Mouse (Mus musculus) left cerebral cortex, adult 9 months (tissue): ENCODE measurements at regions not wholly inside any gene's neighbourhood (a gene's known extent, or its start where the extent isn't known, plus 50 kb on each side); places are given as distances from the start of the nearest gene placed in this dataset.

ENCODE experiments used
- DNase-seq, 2 experiments: peaks; one replicate each; pipeline ENCODE4 v3.0.0; 2022; ENCODE audit warnings: low spot score in 2 of 2

DNA sequence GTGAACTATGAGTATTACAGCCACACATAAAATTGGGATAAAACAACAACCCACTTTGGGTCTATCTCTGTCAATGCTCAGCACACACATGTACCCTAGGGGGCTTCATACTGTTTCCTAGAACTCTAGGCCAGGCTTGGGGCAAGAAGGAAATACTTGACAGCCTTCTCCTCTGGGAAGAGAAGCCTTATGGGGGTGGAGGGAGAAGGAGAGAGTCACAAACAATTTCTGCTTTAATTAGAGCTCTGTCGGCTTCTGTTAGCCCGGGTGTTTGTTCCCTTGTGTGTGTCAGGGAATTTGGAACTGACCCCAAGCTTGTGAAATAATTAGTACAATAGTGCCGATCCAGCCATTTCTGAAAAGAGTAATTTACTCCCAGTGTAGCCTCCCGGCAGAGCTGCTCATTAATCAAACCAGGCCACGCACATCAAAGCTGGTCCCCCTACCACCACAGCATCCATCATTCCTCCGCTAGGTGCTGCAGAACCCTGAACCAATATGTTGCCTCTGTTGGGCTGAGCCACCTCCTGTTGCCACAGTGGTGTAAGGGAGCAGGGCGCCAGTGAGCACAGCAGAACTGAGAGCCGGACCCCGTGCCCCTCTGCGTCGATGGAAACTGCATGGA is 307.3 kb downstream of the Tmem114 start:
- DNase-seq, result peak; percentile 8 to 15

GRCm38 (mm10) chr16:8111329-8112116 is 313.4 kb downstream of the Tmem114 start:
- DNase-seq, result no peak

DNA sequence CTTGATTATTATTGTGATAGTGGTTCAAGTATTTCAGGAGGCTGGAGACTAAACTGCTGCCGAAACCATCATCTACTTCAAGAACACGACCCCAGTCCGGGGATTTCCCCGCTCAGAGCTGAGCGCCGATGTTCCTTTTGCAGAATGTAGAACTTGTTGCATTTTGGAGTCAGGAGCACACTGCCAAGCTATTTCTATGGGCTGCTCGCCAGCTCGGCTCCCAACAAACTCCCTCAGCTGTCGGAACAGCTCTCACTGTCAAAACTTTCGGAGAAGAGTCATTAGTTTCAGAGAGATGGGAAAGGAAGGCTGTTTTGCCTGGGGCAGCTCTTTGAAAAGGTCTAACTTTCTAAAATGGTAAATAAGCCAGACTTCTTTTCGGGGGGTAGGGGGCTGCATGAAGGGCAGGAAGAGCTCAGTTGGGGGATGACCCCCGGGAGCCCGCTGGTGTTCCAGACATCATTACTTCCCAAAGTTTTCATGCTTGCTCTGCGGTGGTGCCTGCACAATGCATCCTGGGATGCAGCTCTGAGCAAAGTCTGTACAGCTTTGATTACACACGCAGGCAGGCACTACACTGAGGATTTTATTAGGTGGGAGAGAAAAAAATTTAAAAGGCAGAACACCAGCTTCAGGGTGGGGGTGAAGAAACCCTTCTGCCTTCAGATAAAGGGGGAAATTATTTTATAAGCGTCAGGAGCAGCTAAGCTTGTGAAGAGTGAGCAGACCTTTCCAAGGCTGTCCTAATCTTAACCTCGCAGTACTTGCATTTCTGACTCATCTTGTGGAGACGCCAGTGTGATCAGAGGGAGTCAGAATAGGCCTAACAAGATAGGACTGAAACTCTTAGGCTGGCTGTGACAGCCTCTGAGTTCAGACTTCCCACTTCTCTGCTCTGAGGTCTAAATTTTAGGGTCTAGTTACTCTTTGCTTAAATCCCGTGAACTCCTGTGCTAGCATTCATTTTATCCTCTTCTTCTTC is 316.5 kb downstream of the Tmem114 start:
- peak in 1 of 2 experiments; percentile 13 for DNase-seq

DNA sequence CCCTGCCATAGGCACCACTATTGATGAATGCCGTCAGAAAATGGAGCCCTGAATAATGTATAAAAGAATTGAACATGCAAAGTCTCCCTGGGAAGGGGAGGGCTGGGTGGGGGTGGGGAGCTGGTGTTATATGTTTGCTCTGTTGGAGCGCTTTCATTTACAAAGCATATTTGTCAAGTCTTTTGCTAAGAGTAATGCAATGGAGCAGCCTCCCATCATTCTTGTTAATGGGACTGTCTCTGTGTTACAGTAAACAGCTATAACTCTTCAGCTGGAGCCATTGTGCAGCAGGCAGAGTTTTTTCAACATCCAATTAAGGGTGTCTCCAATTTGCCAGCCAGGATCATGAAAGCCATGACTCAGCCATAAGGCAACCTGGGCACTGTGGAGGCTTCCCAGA is 345.9 kb downstream of the Tmem114 start:
- DNase-seq, result no peak

- no peak for DNase-seq
Observed at GRCm38 (mm10) chr16:8078461-8078860, 346.5 kb downstream of the Tmem114 start.

- DNase-seq, result no peak
Observed at GRCm38 (mm10) chr16:8074729-8075128, 350.2 kb downstream of the Tmem114 start.

DNA sequence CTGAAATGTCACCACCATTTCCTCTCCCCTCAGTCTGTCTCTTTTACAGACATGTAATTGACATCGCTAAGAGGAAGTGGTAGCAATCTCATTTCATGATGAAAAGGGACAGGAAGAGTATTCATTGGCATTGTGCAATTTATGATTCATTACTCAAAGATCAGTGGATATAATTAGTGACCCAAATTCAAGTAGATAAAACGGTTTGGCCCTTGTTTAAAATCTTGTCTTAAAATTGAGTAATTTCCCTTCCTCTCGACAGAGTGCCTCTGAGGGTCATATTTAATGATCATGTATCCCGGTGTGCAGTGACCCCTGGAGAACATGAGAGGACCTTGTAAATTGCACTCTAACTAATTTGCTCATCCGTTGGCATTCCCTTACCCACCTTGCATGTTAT is 371.0 kb downstream of the Tmem114 start:
- no peak for DNase-seq

- peak; percentile 73 to 85 for DNase-seq
Observed at GRCm38 (mm10) chr16:8008966-8009365, 416.0 kb downstream of the Tmem114 start.

GRCm38 (mm10) chr16:8006631-8007030 is 418.3 kb downstream of the Tmem114 start:
- no peak for DNase-seq

DNA sequence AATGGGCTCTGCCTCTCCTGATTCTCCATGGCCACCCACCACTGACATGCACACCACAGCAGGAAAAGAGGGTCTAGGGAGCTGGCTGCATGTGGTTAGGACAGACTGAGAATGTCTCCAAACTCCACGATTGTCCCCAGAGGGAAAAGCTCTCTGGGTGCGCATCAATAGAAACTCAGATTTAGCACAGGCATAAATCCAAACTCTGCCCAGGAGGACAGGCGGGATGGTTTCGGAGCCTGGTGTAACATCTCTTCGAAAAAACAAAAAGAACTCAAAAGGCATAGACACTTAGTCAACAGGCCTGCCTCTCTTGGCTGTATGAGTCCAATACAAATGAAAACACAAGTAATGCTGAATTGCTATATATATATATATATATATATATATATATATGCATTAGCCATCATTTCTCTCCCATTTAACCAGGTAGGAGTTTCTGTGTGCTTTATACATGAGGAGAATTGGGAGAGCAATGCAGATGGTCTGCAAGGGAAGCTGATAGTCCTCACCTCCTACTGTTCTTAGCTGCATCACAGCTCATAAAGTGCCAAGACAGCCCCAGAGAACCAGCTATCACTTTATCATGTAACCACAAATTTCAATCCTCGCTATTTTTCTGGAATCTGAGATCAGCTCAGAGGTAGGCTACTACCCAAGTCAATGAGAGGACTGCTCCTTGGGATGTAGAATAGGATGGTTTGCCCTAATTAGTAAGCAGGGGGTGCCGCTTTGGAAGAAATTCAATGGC is 422.4 kb downstream of the Tmem114 start:
- DNase-seq, result peak; percentile 32 to 59

GRCm38 (mm10) chr16:7982816-7983215 is 442.1 kb downstream of the Tmem114 start:
- DNase-seq, result peak; percentile 11 to 25

DNA sequence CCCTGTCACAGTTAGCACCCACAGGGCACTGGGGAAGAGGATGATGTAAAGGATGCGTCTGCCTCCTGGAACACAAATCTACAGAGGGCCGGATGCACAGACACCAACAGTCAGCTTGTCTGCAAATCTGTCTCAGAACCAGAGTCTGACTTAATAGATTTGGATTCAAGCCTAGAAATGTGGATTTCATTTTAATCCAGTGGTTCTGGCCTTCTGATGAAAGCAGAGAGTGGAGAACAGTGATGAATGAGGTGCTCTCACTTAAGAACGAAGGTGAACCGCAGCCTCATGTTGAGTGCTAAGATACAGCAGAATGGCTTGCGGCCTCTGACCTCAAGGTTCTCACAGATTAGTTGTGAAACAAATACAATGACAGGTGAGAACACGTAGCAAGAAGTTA is 446.5 kb downstream of the Tmem114 start:
- no peak for DNase-seq

DNA sequence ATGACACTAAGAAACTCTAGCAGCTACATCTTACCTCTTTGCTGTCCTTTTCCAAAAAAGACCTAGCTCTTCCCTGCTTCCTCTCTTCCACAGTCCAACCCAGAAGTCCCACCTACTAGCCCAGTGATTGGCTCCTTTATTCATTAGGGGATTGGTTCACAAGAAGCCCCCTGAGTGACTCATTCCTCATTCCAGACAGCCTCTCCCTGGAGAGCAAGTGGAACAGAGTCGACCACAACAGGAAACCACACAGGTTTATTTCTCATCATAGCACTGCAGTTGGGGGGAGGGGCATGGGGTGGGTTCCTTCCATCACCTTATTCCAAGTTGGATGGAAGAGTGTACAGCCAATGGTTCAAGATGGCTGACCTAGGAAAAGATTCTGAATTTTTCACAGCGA is 473.3 kb downstream of the Tmem114 start:
- no peak for DNase-seq

DNA sequence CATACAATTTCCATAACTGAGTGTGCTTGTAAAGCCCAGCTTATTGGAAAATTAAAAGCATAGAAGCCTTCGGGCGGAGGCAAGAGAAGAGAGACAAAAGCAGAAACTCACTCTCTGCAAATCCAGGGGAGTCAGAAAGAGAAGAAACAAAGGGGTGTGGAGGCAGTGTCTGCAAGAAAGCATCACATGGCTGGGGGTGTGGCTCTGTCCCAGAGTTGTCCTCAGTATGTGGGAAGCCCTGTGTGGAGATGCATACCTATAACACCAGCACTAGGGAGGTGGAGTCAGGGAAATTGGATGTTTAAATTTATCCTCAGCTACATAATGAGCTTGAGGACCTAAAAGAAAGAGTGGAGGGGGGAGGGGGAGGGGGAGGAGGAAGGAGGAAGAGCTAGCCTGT is 482.6 kb downstream of the Tmem114 start:
- DNase-seq, result no peak

GRCm38 (mm10) chr16:7937167-7937566 is 487.8 kb downstream of the Tmem114 start:
- DNase-seq, result no peak

- no peak for DNase-seq
Observed at GRCm38 (mm10) chr16:7932322-7932721, 492.6 kb downstream of the Tmem114 start.

DNA sequence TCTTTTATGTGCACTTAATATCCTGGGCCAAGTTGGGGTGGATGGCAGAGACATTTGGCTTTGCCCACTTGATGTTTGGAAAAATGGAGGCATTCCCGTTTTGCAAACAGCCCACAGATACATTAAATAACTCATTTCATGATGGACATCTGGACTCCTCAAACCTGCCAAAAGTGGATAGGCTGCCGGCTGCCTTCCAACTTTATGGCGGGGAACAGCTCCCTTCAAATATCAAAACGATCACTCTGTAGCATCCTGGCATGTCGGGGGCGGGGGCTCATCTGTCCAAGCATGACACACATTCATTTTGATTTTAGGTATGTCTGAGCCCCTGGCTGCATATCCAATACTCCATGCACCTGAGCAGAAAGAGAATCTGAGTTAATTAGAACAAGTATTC is 493.3 kb downstream of the Tmem114 start:
- no peak for DNase-seq

GRCm38 (mm10) chr16:7929112-7929511 is 495.8 kb downstream of the Tmem114 start:
- peak in 1 of 2 experiments; percentile 40 for DNase-seq

- DNase-seq, result peak; percentile 22 to 32
Observed at GRCm38 (mm10) chr16:7928391-7928935, 496.5 kb downstream of the Tmem114 start.

- DNase-seq, result no peak
Observed at GRCm38 (mm10) chr16:7927756-7928155, 497.2 kb downstream of the Tmem114 start.

GRCm38 (mm10) chr16:7895786-7896185 is 529.1 kb downstream of the Tmem114 start:
- DNase-seq, result no peak
